In the genomic region with DNA sequence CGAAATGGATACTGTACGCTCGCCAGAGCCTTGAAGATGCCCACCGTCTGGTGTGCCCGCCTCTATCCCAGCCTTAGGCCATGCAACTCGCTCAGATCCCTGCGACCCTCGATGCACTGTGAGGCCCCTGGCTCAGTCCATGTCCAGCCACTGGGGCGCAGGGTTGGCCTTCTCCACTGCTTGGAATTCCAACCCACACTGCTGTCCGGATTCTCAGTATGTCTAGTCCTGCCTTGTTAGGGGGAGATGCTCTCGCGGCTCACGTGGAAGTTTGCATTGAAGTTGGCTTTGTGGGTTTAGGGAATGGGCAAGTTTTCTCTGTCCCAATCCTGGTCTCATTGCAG, we compare ENCODE assay signal across 8 mouse cellular contexts. TPM values are rescaled to one million over a fixed set of nuclear protein-coding genes. Genes with fewer than 3 reads are reported as not detected.
DNase-seq lines count a peak whose midpoint lies in the region; ATAC-seq and TF ChIP-seq lines count a peak whose summit lies in the region.

No protein-coding gene starts in this region.

- peak; percentile 33; the same call in 1 of the 2 replicates for TF ChIP-seq CTCF in hindbrain, postnatal 0 days (IDR thresholded peaks at IDR 0.05; ENCODE audit: low read depth)

- ATAC-seq in kidney, embryonic 16.5 days (ENCODE audit: low FRiP score, low TSS enrichment), result no peak
- peak; percentile 14; the same call in 1 of the 2 replicates for ATAC-seq in hindbrain, postnatal 0 days
- ATAC-seq in midbrain, embryonic 16.5 days, result peak; percentile 31

- H3K27me3 ChIP-seq in kidney, embryonic 16.5 days (ENCODE audit: insufficient read depth, low read length), result peaks cover 7% of the 10 kb centered on the region
- peaks cover 29% of the 10 kb centered on the region for H3K27me3 ChIP-seq in embryonic facial prominence, embryonic 10.5 days (replicated peaks; ENCODE audit: low read depth, poor library complexity, severe bottlenecking)
- H3K27me3 ChIP-seq in hindbrain, postnatal 0 days (ENCODE audit: insufficient read depth, low read length), result no peaks in the 10 kb centered on the region
- no peaks in the 10 kb centered on the region for H3K27me3 ChIP-seq in midbrain, embryonic 16.5 days (ENCODE audit: control insufficient read depth, insufficient read depth, low read depth, low read length)

- H3K9me3 ChIP-seq in kidney, embryonic 16.5 days (ENCODE audit: low read length), result no peaks in the 10 kb centered on the region
- no peaks in the 10 kb centered on the region for H3K9me3 ChIP-seq in embryonic facial prominence, embryonic 10.5 days
- H3K9me3 ChIP-seq in hindbrain, postnatal 0 days (ENCODE audit: low read length), result no peaks in the 10 kb centered on the region
- no peaks in the 10 kb centered on the region for H3K9me3 ChIP-seq in midbrain, embryonic 16.5 days (replicated peaks; ENCODE audit: control insufficient read depth, low read length, poor library complexity, severe bottlenecking)

- no peak for DNase-seq in kidney, adult 8-10 months
- no peak for DNase-seq in embryonic facial prominence, embryonic 10.5 days (ENCODE audit: low spot score)
- no peak for DNase-seq in hindbrain, postnatal 0 days (ENCODE audit: low spot score)
- DNase-seq in adipocyte (ENCODE audit: low spot score), result no peak
- DNase-seq in adrenal gland, adult 18-20 months (ENCODE audit: low spot score in 2 of 2), result no peak
- no peak for DNase-seq in frontal cortex, postnatal 10 days (ENCODE audit: low spot score in 2 of 2)

- peaks cover 13% of the 10 kb centered on the region for H3K4me1 ChIP-seq in kidney, embryonic 16.5 days (ENCODE audit: insufficient read depth, low read length)
- H3K4me1 ChIP-seq in embryonic facial prominence, embryonic 10.5 days, result peaks cover 22% of the 10 kb centered on the region
- H3K4me1 ChIP-seq in hindbrain, postnatal 0 days (ENCODE audit: insufficient read depth, low read length), result peaks cover 11% of the 10 kb centered on the region
- peaks cover 19% of the 10 kb centered on the region for H3K4me1 ChIP-seq in midbrain, embryonic 16.5 days (ENCODE audit: control insufficient read depth, insufficient read depth, low read length)

- H3K4me3 ChIP-seq in kidney, embryonic 16.5 days (ENCODE audit: low read length), result peak overlapping the region; percentile 82
- H3K4me3 ChIP-seq in embryonic facial prominence, embryonic 10.5 days, result peak overlapping the region; percentile 88
- H3K4me3 ChIP-seq in hindbrain, postnatal 0 days (ENCODE audit: low read length), result peak overlapping the region; percentile 83
- peak overlapping the region; percentile 75 for H3K4me3 ChIP-seq in midbrain, embryonic 16.5 days (ENCODE audit: low read depth, low read length)

- no peaks in the 10 kb centered on the region for H3K36me3 ChIP-seq in kidney, embryonic 16.5 days (ENCODE audit: insufficient read depth, low read length)
- no peaks in the 10 kb centered on the region for H3K36me3 ChIP-seq in embryonic facial prominence, embryonic 10.5 days (replicated peaks)
- H3K36me3 ChIP-seq in hindbrain, postnatal 0 days (ENCODE audit: insufficient read depth, low read length), result no peaks in the 10 kb centered on the region
- H3K36me3 ChIP-seq in midbrain, embryonic 16.5 days (ENCODE audit: control insufficient read depth, insufficient read depth, low read length), result no peaks in the 10 kb centered on the region; the same call in 1 of the 2 replicates

- H3K9ac ChIP-seq in kidney, embryonic 16.5 days (replicated peaks; ENCODE audit: low read length), result peak overlapping the region; percentile 76
- peak overlapping the region; percentile 84 for H3K9ac ChIP-seq in hindbrain, postnatal 0 days (replicated peaks; ENCODE audit: low read length)
- peak overlapping the region; percentile 95 for H3K9ac ChIP-seq in midbrain, embryonic 16.5 days (ENCODE audit: low read depth, low read length)

- H3K4me2 ChIP-seq in kidney, embryonic 16.5 days (replicated peaks; ENCODE audit: low read depth, low read length), result peak overlapping the region; percentile 81
- H3K4me2 ChIP-seq in hindbrain, postnatal 0 days (ENCODE audit: low read depth, low read length), result peak overlapping the region; percentile 80
- H3K4me2 ChIP-seq in midbrain, embryonic 16.5 days (ENCODE audit: low read length), result peak overlapping the region; percentile 90

- under 1% methylated on average over 13 of the region's 13 CpGs for WGBS in kidney, embryonic 16.5 days
- 1% methylated on average over 13 of the region's 13 CpGs for WGBS in embryonic facial prominence, embryonic 10.5 days
- WGBS in hindbrain, postnatal 0 days, result 1% methylated on average over 13 of the region's 13 CpGs
- under 1% methylated on average over 13 of the region's 13 CpGs for WGBS in midbrain, embryonic 16.5 days

- peak overlapping the region; percentile 54 for H3K27ac ChIP-seq in kidney, embryonic 16.5 days (ENCODE audit: low read length)
- peak overlapping the region; percentile 99 for H3K27ac ChIP-seq in embryonic facial prominence, embryonic 10.5 days (replicated peaks)
- H3K27ac ChIP-seq in hindbrain, postnatal 0 days, result peak overlapping the region; percentile 95
- H3K27ac ChIP-seq in midbrain, embryonic 16.5 days (ENCODE audit: low read length), result peak overlapping the region; percentile 93

RNA-seq across cellular contexts. Expression of a gene that starts 0.5 kb away (rescaled TPM):
- polyA plus RNA-seq in kidney, embryonic 16.5 days (2015; fragmentation: Nextera tagmentation; extraction: Ambion mirVana), result 5.9 and 6.6 TPM in 2 replicates
- polyA plus RNA-seq in embryonic facial prominence, embryonic 10.5 days (2016; fragmentation: Nextera tagmentation; extraction: Ambion mirVana), result 7.3 and 7.6 TPM in 2 replicates
- 54.0 and 55.6 TPM in 2 replicates for total RNA-seq in hindbrain, postnatal 0 days (2014; rRNA removed)
- 30.8 and 33.2 TPM in 2 replicates for polyA plus RNA-seq in hindbrain, postnatal 0 days (2015; fragmentation: Nextera tagmentation; extraction: Ambion mirVana)
- 23.6 and 29.8 TPM in 2 replicates for polyA plus RNA-seq in midbrain, embryonic 16.5 days (2015; fragmentation: Nextera tagmentation; extraction: Ambion mirVana)
- 1 to 10 TPM; 4.6 to 5.5 TPM for total RNA-seq in adrenal gland, adult 18-20 months (2021)

RNA-seq across cellular contexts. Expression of a gene that starts 1.7 kb away (rescaled TPM):
- 5.0 and 5.2 TPM in 2 replicates for polyA plus RNA-seq in kidney, embryonic 16.5 days (2015; fragmentation: Nextera tagmentation; extraction: Ambion mirVana)
- 4.9 and 5.9 TPM in 2 replicates for polyA plus RNA-seq in embryonic facial prominence, embryonic 10.5 days (2016; fragmentation: Nextera tagmentation; extraction: Ambion mirVana)
- 8.7 and 10.4 TPM in 2 replicates for total RNA-seq in hindbrain, postnatal 0 days (2014; rRNA removed)
- polyA plus RNA-seq in hindbrain, postnatal 0 days (2015; fragmentation: Nextera tagmentation; extraction: Ambion mirVana), result 3.9 and 4.0 TPM in 2 replicates
- polyA plus RNA-seq in midbrain, embryonic 16.5 days (2015; fragmentation: Nextera tagmentation; extraction: Ambion mirVana), result 5.7 and 6.4 TPM in 2 replicates
- 1 to 10 TPM; 2.9 to 4.1 TPM for total RNA-seq in adrenal gland, adult 18-20 months (2021)
